Mouse (Mus musculus) bone marrow macrophage, adult 2 months (primary cell): ENCODE results near the gene Lsamp.

Experiments
- CTCF ChIP-seq: IDR thresholded peaks from 2 replicates; pipeline ENCODE4 v1.5.1; 2012; ENCODE audit warnings: low read depth, mild to moderate bottlenecking, low read length, moderate library complexity
- POLR2A ChIP-seq: IDR thresholded peaks from 2 replicates; pipeline ENCODE4 v1.6.1; 2012; ENCODE audit warnings: mild to moderate bottlenecking, low read depth, low read length, borderline replicate concordance

GRCm38 (mm10) chr16:42164941-42165340, 2180.8 kb downstream of the Lsamp start:
- TF ChIP-seq POLR2A (no peak), CTCF (no peak)
